Mouse (Mus musculus) cortical plate, adult 2 months (tissue): ENCODE results near the gene Galnt13.

Experiments used
- CTCF ChIP-seq: fragments of 200-500 bp; IDR thresholded peaks from 2 replicates; pipeline ENCODE4 v1.5.1; 2011; ENCODE audit warnings: mild to moderate bottlenecking, control low read depth, low read length; ENCODE audit not compliant: insufficient read depth; ENCODE audit errors: extremely low read depth
- POLR2A ChIP-seq: fragments of 200-500 bp; IDR thresholded peaks from 2 replicates; pipeline ENCODE4 v1.6.1; 2011; ENCODE audit warnings: mild to moderate bottlenecking, low read length, control low read depth; ENCODE audit not compliant: insufficient read depth; ENCODE audit errors: extremely low read depth

- TF ChIP-seq POLR2A (no peak), CTCF (no peak)
These were observed 663.0 kb downstream of the Galnt13 start for GRCm38 (mm10) chr2:55099100-55099499.
